Mouse (Mus musculus): ENCODE data around the gene Fbxw8. TPM values are rescaled to one million over a fixed set of nuclear protein-coding genes. Genes with fewer than 3 reads are reported as not detected.

The Fbxw8 gene
- polyA plus RNA-seq, 1 experiment from 2014 or later: 23.6 TPM

GRCm38 (mm10) chr5:118067572-118067971 lies 87.7 kb downstream of the Fbxw8 start:
- Histone ChIP-seq H3K4me2 (no peak overlapping the region), H3K4me1 (0 out of 2 replicates have a peak, but pooled peaks cover 5% of the 10 kb centered on the region), H3K27me3 (replicated peaks) (no peaks in the 10 kb centered on the region), H3K9ac (no peak overlapping the region), H3K36me3 (peaks cover 7% of the 10 kb centered on the region), H3K27ac (no peak overlapping the region), H3K4me3 (replicated peaks) (no peak overlapping the region), H3K9me3 (no peaks in the 10 kb centered on the region)
- 56% methylated on average over 4 of the region's 4 CpGs for WGBS
- no peak for ATAC-seq (ENCODE audit: insufficient read depth, low FRiP score, low read depth)

GRCm38 (mm10) chr5:118066828-118067227 lies 88.4 kb downstream of the Fbxw8 start:
- peaks cover 4% of the 10 kb centered on the region; the same call in 1 of the 2 replicates for H3K36me3 ChIP-seq
- H3K4me2 ChIP-seq: no peak overlapping the region
- 62% methylated on average over 5 of the region's 5 CpGs for WGBS

GRCm38 (mm10) chr5:118065516-118066255 lies 89.6 kb downstream of the Fbxw8 start:
- peaks cover 4% of the 10 kb centered on the region; the same call in 1 of the 2 replicates for H3K36me3 ChIP-seq
- H3K27me3 ChIP-seq (replicated peaks): no peaks in the 10 kb centered on the region
- H3K4me1 ChIP-seq: 0 out of 2 replicates have a peak, but pooled peaks cover 5% of the 10 kb centered on the region
- H3K9ac ChIP-seq: no peak overlapping the region
- no peak overlapping the region for H3K4me2 ChIP-seq
- ATAC-seq (ENCODE audit: insufficient read depth, low FRiP score, low read depth): no peak
- no peak overlapping the region for H3K27ac ChIP-seq
- WGBS: 89% methylated on average over 19 of the region's 19 CpGs
- no peaks in the 10 kb centered on the region for H3K9me3 ChIP-seq
- no peak overlapping the region for H3K4me3 ChIP-seq (replicated peaks)

More at GRCm38 (mm10) chr5:118066828-118067227, 88.4 kb downstream of the Fbxw8 start:
- H3K4me3 ChIP-seq (replicated peaks): no peak overlapping the region
- H3K4me1 ChIP-seq: 0 out of 2 replicates have a peak, but pooled peaks cover 5% of the 10 kb centered on the region
- H3K9ac ChIP-seq: no peak overlapping the region
- H3K9me3 ChIP-seq: no peaks in the 10 kb centered on the region
- H3K27me3 ChIP-seq (replicated peaks): no peaks in the 10 kb centered on the region
- ATAC-seq (ENCODE audit: insufficient read depth, low FRiP score, low read depth): no peak
- no peak overlapping the region for H3K27ac ChIP-seq

GRCm38 (mm10) chr5:118064284-118064901 lies 90.9 kb downstream of the Fbxw8 start:
- Histone ChIP-seq H3K4me2 (no peak overlapping the region), H3K36me3 (peaks cover 4% of the 10 kb centered on the region; the same call in 1 of the 2 replicates), H3K27me3 (replicated peaks) (no peaks in the 10 kb centered on the region), H3K9ac (no peak overlapping the region), H3K27ac (no peak overlapping the region), H3K4me1 (0 out of 2 replicates have a peak, but pooled peaks cover 5% of the 10 kb centered on the region), H3K4me3 (replicated peaks) (no peak overlapping the region), H3K9me3 (no peaks in the 10 kb centered on the region)
- ATAC-seq (ENCODE audit: insufficient read depth, low FRiP score, low read depth): no peak
- 64% methylated on average over 10 of the region's 10 CpGs for WGBS

- 59% methylated on average over 8 of the region's 8 CpGs for WGBS
- no peak overlapping the region for H3K9ac ChIP-seq
- H3K36me3 ChIP-seq: peaks cover 4% of the 10 kb centered on the region; the same call in 1 of the 2 replicates
- H3K4me1 ChIP-seq: 0 out of 2 replicates have a peak, but pooled peaks cover 5% of the 10 kb centered on the region
- no peaks in the 10 kb centered on the region for H3K27me3 ChIP-seq (replicated peaks)
- no peak overlapping the region for H3K4me3 ChIP-seq (replicated peaks)
- no peak for ATAC-seq (ENCODE audit: insufficient read depth, low FRiP score, low read depth)
- H3K9me3 ChIP-seq: no peaks in the 10 kb centered on the region
- H3K27ac ChIP-seq: no peak overlapping the region
- H3K4me2 ChIP-seq: no peak overlapping the region
These were observed 92.1 kb downstream of the Fbxw8 start for GRCm38 (mm10) chr5:118063181-118063621.

GRCm38 (mm10) chr5:118061391-118061790 lies 93.9 kb downstream of the Fbxw8 start:
- Histone ChIP-seq H3K4me1 (0 out of 2 replicates have a peak, but pooled peaks cover 10% of the 10 kb centered on the region), H3K9ac (no peak overlapping the region), H3K27ac (no peak overlapping the region), H3K4me3 (replicated peaks) (no peak overlapping the region), H3K36me3 (peaks cover 4% of the 10 kb centered on the region; the same call in 1 of the 2 replicates), H3K27me3 (replicated peaks) (no peaks in the 10 kb centered on the region), H3K4me2 (no peak overlapping the region), H3K9me3 (no peaks in the 10 kb centered on the region)
- 92% methylated on average over 18 of the region's 18 CpGs for WGBS
- ATAC-seq (ENCODE audit: insufficient read depth, low FRiP score, low read depth): no peak

GRCm38 (mm10) chr5:118059646-118060045 lies 95.6 kb downstream of the Fbxw8 start:
- H3K9ac ChIP-seq: no peak overlapping the region
- WGBS: 84% methylated on average over 9 of the region's 9 CpGs
- H3K36me3 ChIP-seq: no peaks in the 10 kb centered on the region
- H3K27me3 ChIP-seq (replicated peaks): no peaks in the 10 kb centered on the region
- H3K4me1 ChIP-seq: 0 out of 2 replicates have a peak, but pooled peaks cover 10% of the 10 kb centered on the region
- ATAC-seq (ENCODE audit: insufficient read depth, low FRiP score, low read depth): no peak
- H3K27ac ChIP-seq: no peak overlapping the region
- no peak overlapping the region for H3K4me2 ChIP-seq
- H3K4me3 ChIP-seq (replicated peaks): no peak overlapping the region
- no peaks in the 10 kb centered on the region for H3K9me3 ChIP-seq

- H3K36me3 ChIP-seq: no peaks in the 10 kb centered on the region
- H3K27me3 ChIP-seq (replicated peaks): no peaks in the 10 kb centered on the region
- H3K9ac ChIP-seq: no peak overlapping the region
- 76% methylated on average over 10 of the region's 10 CpGs for WGBS
- H3K4me2 ChIP-seq: no peak overlapping the region
- H3K4me3 ChIP-seq (replicated peaks): no peak overlapping the region
- no peak overlapping the region for H3K27ac ChIP-seq
- 0 out of 2 replicates have a peak, but pooled peaks cover 7% of the 10 kb centered on the region for H3K4me1 ChIP-seq
- no peak for ATAC-seq (ENCODE audit: insufficient read depth, low FRiP score, low read depth)
- no peaks in the 10 kb centered on the region for H3K9me3 ChIP-seq
These were observed 96.4 kb downstream of the Fbxw8 start for GRCm38 (mm10) chr5:118058858-118059257.

GRCm38 (mm10) chr5:118057508-118058111 lies 97.7 kb downstream of the Fbxw8 start:
- Histone ChIP-seq H3K4me3 (replicated peaks) (no peak overlapping the region), H3K4me1 (0 out of 2 replicates have a peak, but pooled peaks cover 7% of the 10 kb centered on the region), H3K4me2 (no peak overlapping the region), H3K27me3 (replicated peaks) (no peaks in the 10 kb centered on the region), H3K27ac (no peak overlapping the region), H3K9me3 (no peaks in the 10 kb centered on the region), H3K36me3 (no peaks in the 10 kb centered on the region), H3K9ac (no peak overlapping the region)
- 49% methylated on average over 8 of the region's 8 CpGs for WGBS
- ATAC-seq (ENCODE audit: insufficient read depth, low FRiP score, low read depth): no peak

- WGBS: 92% methylated on average over 2 of the region's 2 CpGs
- Histone ChIP-seq H3K36me3 (no peaks in the 10 kb centered on the region), H3K4me2 (no peak overlapping the region), H3K27me3 (replicated peaks) (no peaks in the 10 kb centered on the region), H3K27ac (no peak overlapping the region), H3K4me3 (replicated peaks) (no peak overlapping the region), H3K4me1 (0 out of 2 replicates have a peak, but pooled peaks cover 7% of the 10 kb centered on the region), H3K9ac (no peak overlapping the region), H3K9me3 (no peaks in the 10 kb centered on the region)
- no peak for ATAC-seq (ENCODE audit: insufficient read depth, low FRiP score, low read depth)
These were observed 102.1 kb downstream of the Fbxw8 start for GRCm38 (mm10) chr5:118053205-118053604.

GRCm38 (mm10) chr5:118051981-118052662 lies 103.1 kb downstream of the Fbxw8 start:
- ATAC-seq (ENCODE audit: insufficient read depth, low FRiP score, low read depth): peak; percentile 90
- no peak overlapping the region for H3K9ac ChIP-seq
- H3K4me3 ChIP-seq (replicated peaks): no peak overlapping the region

More at GRCm38 (mm10) chr5:118051981-118052662, 103.1 kb downstream of the Fbxw8 start:
- Histone ChIP-seq H3K27ac (peak overlapping the region; percentile 54; the same call in 1 of the 2 replicates), H3K9me3 (no peaks in the 10 kb centered on the region), H3K4me2 (no peak overlapping the region), H3K36me3 (no peaks in the 10 kb centered on the region), H3K4me1 (no peaks in the 10 kb centered on the region), H3K27me3 (replicated peaks) (no peaks in the 10 kb centered on the region)
- WGBS: 61% methylated on average over 8 of the region's 8 CpGs
